Mouse (Mus musculus) bone marrow, adult 2 months (tissue): ENCODE measurements around the gene Galnt6.

Experiments used
- CTCF ChIP-seq: fragments of 200-500 bp; IDR thresholded peaks from 2 replicates; pipeline ENCODE4 v1.5.1; 2011; ENCODE audit warnings: low read length, control low read depth; ENCODE audit not compliant: control insufficient read depth, insufficient read depth
- POLR2A ChIP-seq: fragments of 200-500 bp; IDR thresholded peaks from 2 replicates; pipeline ENCODE4 v1.6.1; 2011; ENCODE audit warnings: low read depth, mild to moderate bottlenecking, control low read depth, low read length, borderline replicate concordance; ENCODE audit not compliant: control insufficient read depth

DNA sequence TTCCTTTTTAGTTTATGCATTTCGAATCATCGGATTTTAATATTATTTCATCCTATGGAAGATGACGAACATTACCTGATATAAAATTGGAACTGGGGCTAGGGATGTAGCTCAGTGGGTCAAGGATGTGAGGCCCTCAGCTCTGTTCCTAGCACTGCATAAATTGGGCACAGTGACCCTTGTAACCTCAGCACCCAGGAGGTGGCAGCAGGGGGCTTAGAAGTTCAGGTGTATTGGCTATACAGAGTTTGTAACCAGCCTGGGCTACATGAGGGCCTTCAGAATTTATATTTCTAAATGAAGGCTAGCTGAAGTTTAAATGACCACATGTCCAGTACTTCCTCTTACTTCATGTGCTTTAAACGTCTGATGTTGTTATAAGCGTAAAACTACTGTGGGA lies 7.7 kb downstream of the Galnt6 start:
- TF ChIP-seq CTCF: peak; percentile 12; the same call in 1 of the 2 replicates
- no peak for TF ChIP-seq POLR2A
